Mouse (Mus musculus) CH12.LX (cell line): ENCODE measurements around the gene 4930404N11Rik. TPM values are rescaled to one million over a fixed set of nuclear protein-coding genes. Genes with fewer than 3 reads are reported as not detected.

Experiments
- DNase-seq: peaks from one replicate; pipeline ENCODE4 v3.0.0-alpha.2; 2013; ENCODE audit errors: extremely low read depth
- H3K27ac ChIP-seq: 2 replicates; pipeline ENCODE4 v1.5.1; 2012; ENCODE audit warnings: low read depth, mild to moderate bottlenecking, control low read depth, moderate library complexity; ENCODE audit not compliant: insufficient read depth
- H3K27me3 ChIP-seq: replicated peaks from 2 replicates; pipeline ENCODE3; 2012; ENCODE audit warnings: inconsistent platforms
- H3K36me3 ChIP-seq, 2 experiments: replicated peaks in 1 of 2; 2 replicates each; pipeline versions ENCODE3 to v1.6.1; 2012; ENCODE audit warnings: inconsistent platforms in 1 of 2, low read length in 1 of 2, mild to moderate bottlenecking in 1 of 2, mixed read lengths in 1 of 2, moderate library complexity in 1 of 2; ENCODE audit not compliant: control insufficient read depth in 1 of 2, insufficient read depth in 1 of 2
- H3K4me1 ChIP-seq, 2 experiments: 2 replicates each; pipeline ENCODE4 v1.6.1; 2012; ENCODE audit warnings: inconsistent platforms in 1 of 2, moderate library complexity in 1 of 2; ENCODE audit not compliant: insufficient read depth in 2 of 2, control insufficient read depth in 1 of 2
- H3K4me2 ChIP-seq: 2 replicates; pipeline ENCODE4 v1.6.1; 2012; ENCODE audit warnings: low read depth, mild to moderate bottlenecking, control low read depth; ENCODE audit not compliant: poor library complexity, insufficient read depth, severe bottlenecking
- H3K4me3 ChIP-seq, 3 experiments: fragments of 150-350 bp in 1 of 3; sonication (generic) in 1 of 3; replicated peaks in 1 of 3; 2 replicates each; pipeline versions ENCODE3 to v1.5.1; 2011 to 2012; ENCODE audit warnings: low read depth in 2 of 3, low read length in 2 of 3, mild to moderate bottlenecking in 2 of 3, moderate library complexity in 2 of 3, control low read depth in 1 of 3, improper control_type of control experiment in 1 of 3, inconsistent platforms in 1 of 3, mixed read lengths in 1 of 3; ENCODE audit not compliant: poor library complexity in 1 of 3
- H3K79me2 ChIP-seq: replicated peaks from 2 replicates; pipeline ENCODE4 v1.6.1; 2012; ENCODE audit warnings: mild to moderate bottlenecking, moderate library complexity; ENCODE audit not compliant: control insufficient read depth, poor library complexity, insufficient read depth, severe bottlenecking; ENCODE audit errors: extremely low read depth
- H3K9ac ChIP-seq: 2 replicates; pipeline ENCODE4 v1.6.1; 2012; ENCODE audit warnings: low read depth, mild to moderate bottlenecking, control low read depth, moderate library complexity; ENCODE audit not compliant: insufficient read depth
- H3K9me3 ChIP-seq: replicated peaks from 2 replicates; pipeline ENCODE3; 2012; ENCODE audit warnings: low read length, inconsistent platforms, mixed read lengths
- BHLHE40 ChIP-seq: IDR thresholded peaks from 2 replicates; pipeline ENCODE4 v1.6.1; 2011; ENCODE audit warnings: mild to moderate bottlenecking, low read depth, low read length, improper control_type of control experiment
- CHD1 ChIP-seq: IDR thresholded peaks from 2 replicates; pipeline ENCODE4 v1.6.1; 2012; ENCODE audit warnings: low read depth, low read length, improper control_type of control experiment, inconsistent platforms
- CHD2 ChIP-seq: IDR thresholded peaks from 2 replicates; pipeline ENCODE4 v1.6.1; 2011; ENCODE audit warnings: low read length, improper control_type of control experiment
- CTCF ChIP-seq, 2 experiments: IDR thresholded peaks in 1 of 2; conservative IDR thresholded peaks in 1 of 2; 2 replicates each; pipeline ENCODE4 v1.5.1; 2011 to 2012; ENCODE audit warnings: low read depth in 2 of 2, low read length in 2 of 2, improper control_type of control experiment in 1 of 2, inconsistent platforms in 1 of 2, mild to moderate bottlenecking in 1 of 2, moderate library complexity in 1 of 2
- E2F4 ChIP-seq: IDR thresholded peaks from 2 replicates; pipeline ENCODE4 v1.6.1; 2011; ENCODE audit warnings: low read depth, low read length, improper control_type of control experiment; ENCODE audit not compliant: insufficient replicate concordance
- ELF1 ChIP-seq: IDR thresholded peaks from 2 replicates; pipeline ENCODE4 v1.6.1; 2014; ENCODE audit warnings: low read depth, mild to moderate bottlenecking, inconsistent platforms, low read length, improper control_type of control experiment
- EP300 ChIP-seq: IDR thresholded peaks from 2 replicates; pipeline ENCODE4 v1.6.1; 2011; ENCODE audit warnings: low read length, improper control_type of control experiment
- ETS1 ChIP-seq: conservative IDR thresholded peaks from 2 replicates; pipeline ENCODE4 v1.6.1; 2012; ENCODE audit warnings: low read depth, mild to moderate bottlenecking, inconsistent platforms, low read length, improper control_type of control experiment, moderate library complexity
- GABPA ChIP-seq: IDR thresholded peaks from 2 replicates; pipeline ENCODE4 v1.6.1; 2012; ENCODE audit warnings: low read depth, low read length, improper control_type of control experiment, inconsistent platforms; ENCODE audit not compliant: insufficient replicate concordance
- HCFC1 ChIP-seq: IDR thresholded peaks from 2 replicates; pipeline ENCODE4 v1.6.1; 2012; ENCODE audit warnings: low read depth, mild to moderate bottlenecking, inconsistent platforms, low read length, improper control_type of control experiment
- IRF4 ChIP-seq: IDR thresholded peaks from 2 replicates; pipeline ENCODE4 v1.6.1; 2014; ENCODE audit warnings: low read depth, mild to moderate bottlenecking, inconsistent platforms, low read length, improper control_type of control experiment
- JUN ChIP-seq: IDR thresholded peaks from 2 replicates; pipeline ENCODE4 v1.6.1; 2011; ENCODE audit warnings: low read depth, mild to moderate bottlenecking, low read length, improper control_type of control experiment, moderate library complexity; ENCODE audit not compliant: insufficient read depth
- JUND ChIP-seq: conservative IDR thresholded peaks from 2 replicates; pipeline ENCODE4 v1.6.1; 2011; ENCODE audit warnings: low read depth, low read length, improper control_type of control experiment
- KAT2A ChIP-seq: IDR thresholded peaks from 2 replicates; pipeline ENCODE4 v1.6.1; 2012; ENCODE audit warnings: low read length, improper control_type of control experiment, inconsistent platforms; ENCODE audit not compliant: insufficient replicate concordance
- MAFK ChIP-seq: IDR thresholded peaks from 2 replicates; pipeline ENCODE4 v1.6.1; 2011; ENCODE audit warnings: low read length, improper control_type of control experiment; ENCODE audit not compliant: insufficient replicate concordance
- MAX ChIP-seq: IDR thresholded peaks from 2 replicates; pipeline ENCODE4 v1.6.1; 2011; ENCODE audit warnings: low read length, improper control_type of control experiment
- MAZ ChIP-seq: IDR thresholded peaks from 2 replicates; pipeline ENCODE4 v1.6.1; 2012; ENCODE audit warnings: low read depth, mild to moderate bottlenecking, inconsistent platforms, low read length, improper control_type of control experiment, moderate library complexity
- MEF2A ChIP-seq: IDR thresholded peaks from 2 replicates; pipeline ENCODE4 v1.6.1; 2014; ENCODE audit warnings: low read depth, mild to moderate bottlenecking, inconsistent platforms, low read length, improper control_type of control experiment, borderline replicate concordance
- MXI1 ChIP-seq: IDR thresholded peaks from 2 replicates; pipeline ENCODE4 v1.6.1; 2011; ENCODE audit warnings: mild to moderate bottlenecking, low read depth, low read length, improper control_type of control experiment
- MYC ChIP-seq: IDR thresholded peaks from 2 replicates; pipeline ENCODE4 v1.6.1; 2011; ENCODE audit warnings: low read depth, mild to moderate bottlenecking, improper control_type of control experiment, low read length
- NELFE ChIP-seq: IDR thresholded peaks from 2 replicates; pipeline ENCODE4 v1.6.1; 2011; ENCODE audit warnings: low read depth, low read length, improper control_type of control experiment
- NRF1 ChIP-seq: IDR thresholded peaks from 2 replicates; pipeline ENCODE4 v1.6.1; 2014; ENCODE audit warnings: low read depth, mild to moderate bottlenecking, inconsistent platforms, low read length, improper control_type of control experiment, moderate library complexity
- PAX5 ChIP-seq: IDR thresholded peaks from 2 replicates; pipeline ENCODE4 v1.6.1; 2012; ENCODE audit warnings: low read length, inconsistent platforms, mixed read lengths
- POLR2A ChIP-seq: IDR thresholded peaks from 2 replicates; pipeline ENCODE4 v1.6.1; 2011; ENCODE audit warnings: low read depth, mild to moderate bottlenecking, improper control_type of control experiment, low read length
- POLR2AphosphoS2 ChIP-seq: IDR thresholded peaks from 2 replicates; pipeline ENCODE4 v1.6.1; 2011; ENCODE audit warnings: low read depth, low read length, improper control_type of control experiment
- RAD21 ChIP-seq: IDR thresholded peaks from 2 replicates; pipeline ENCODE4 v1.6.1; 2011; ENCODE audit warnings: low read depth, mild to moderate bottlenecking, low read length, improper control_type of control experiment, moderate library complexity
- RCOR1 ChIP-seq: conservative IDR thresholded peaks from 2 replicates; pipeline ENCODE4 v1.6.1; 2012; ENCODE audit warnings: low read depth, mild to moderate bottlenecking, inconsistent platforms, low read length, improper control_type of control experiment
- SIN3A ChIP-seq: IDR thresholded peaks from 2 replicates; pipeline ENCODE4 v1.6.1; 2012; ENCODE audit warnings: low read length, improper control_type of control experiment, inconsistent platforms
- SMC3 ChIP-seq: IDR thresholded peaks from 2 replicates; pipeline ENCODE4 v1.6.1; 2011; ENCODE audit warnings: low read depth, low read length, improper control_type of control experiment
- TBP ChIP-seq: conservative IDR thresholded peaks from 2 replicates; pipeline ENCODE4 v1.6.1; 2011; ENCODE audit warnings: low read depth, low read length, improper control_type of control experiment
- TCF12 ChIP-seq: IDR thresholded peaks from 2 replicates; pipeline ENCODE4 v1.6.1; 2014; ENCODE audit warnings: low read depth, mild to moderate bottlenecking, inconsistent platforms, low read length, improper control_type of control experiment
- UBTF ChIP-seq: IDR thresholded peaks from 2 replicates; pipeline ENCODE4 v1.6.1; 2012; ENCODE audit warnings: low read depth, mild to moderate bottlenecking, inconsistent platforms, low read length, improper control_type of control experiment, moderate library complexity
- USF1 ChIP-seq: IDR thresholded peaks from 2 replicates; pipeline ENCODE4 v1.6.1; 2014; ENCODE audit warnings: low read depth, mild to moderate bottlenecking, inconsistent platforms, low read length, improper control_type of control experiment
- USF2 ChIP-seq: conservative IDR thresholded peaks from 2 replicates; pipeline ENCODE4 v1.6.1; 2011; ENCODE audit warnings: low read depth, low read length, improper control_type of control experiment
- ZC3H11A ChIP-seq: IDR thresholded peaks from 2 replicates; pipeline ENCODE4 v1.6.1; 2012; ENCODE audit warnings: low read depth, mild to moderate bottlenecking, inconsistent platforms, low read length, improper control_type of control experiment
- ZKSCAN1 ChIP-seq: IDR thresholded peaks from 2 replicates; pipeline ENCODE4 v1.6.1; 2012; ENCODE audit warnings: low read depth, inconsistent platforms, low read length, improper control_type of control experiment, borderline replicate concordance
- ZMIZ1 ChIP-seq: IDR thresholded peaks from 2 replicates; pipeline ENCODE4 v1.6.1; 2012; ENCODE audit warnings: low read depth, mild to moderate bottlenecking, inconsistent platforms, low read length, improper control_type of control experiment
- ZNF384 ChIP-seq: IDR thresholded peaks from 2 replicates; pipeline ENCODE4 v1.6.1; 2012; ENCODE audit warnings: low read depth, low read length, improper control_type of control experiment, inconsistent platforms
- dilution Hi-C: fragments of 300-500 bp; cut with MboI; formaldehyde crosslinking; loops from 2 replicates; pipeline ENCODE4 v1.14.3; 2020; ENCODE audit warnings: low sequenced_read_pairs; ENCODE audit not compliant: extremely low pct_unique_long_range_greater_than_20kb, extremely low pct_ligation_motif_present
- in situ Hi-C: fragments of 300-500 bp; cut with MboI; formaldehyde crosslinking; loops from 3 replicates; pipeline ENCODE4 v1.14.3; 2019; ENCODE audit warnings: low sequenced_read_pairs, low pct_ligation_motif_present, low pct_unique_long_range_greater_than_20kb, mixed read lengths
- polyA plus RNA-seq: library from polyadenylated mRNA; unstranded; fragments of >175 nt; gene quantifications from 2 replicates; pipeline ENCODE4 v1.2.1, GENCODE M21; 2012; ENCODE audit warnings: low read depth; ENCODE audit not compliant: insufficient read length
- total RNA-seq, 2 experiments: library from RNA; depleted of rRNA; stranded (reverse); fragments of 300-350 nt in 1 of 2; fragments of >200 nt in 1 of 2; gene quantifications; 2 replicates each; pipeline ENCODE4 v1.2.3; 2012 to 2014

The 4930404N11Rik gene
- total and polyA plus RNA-seq, 3 experiments: 0.23 to 5.2 (median 2.7) TPM

DNA sequence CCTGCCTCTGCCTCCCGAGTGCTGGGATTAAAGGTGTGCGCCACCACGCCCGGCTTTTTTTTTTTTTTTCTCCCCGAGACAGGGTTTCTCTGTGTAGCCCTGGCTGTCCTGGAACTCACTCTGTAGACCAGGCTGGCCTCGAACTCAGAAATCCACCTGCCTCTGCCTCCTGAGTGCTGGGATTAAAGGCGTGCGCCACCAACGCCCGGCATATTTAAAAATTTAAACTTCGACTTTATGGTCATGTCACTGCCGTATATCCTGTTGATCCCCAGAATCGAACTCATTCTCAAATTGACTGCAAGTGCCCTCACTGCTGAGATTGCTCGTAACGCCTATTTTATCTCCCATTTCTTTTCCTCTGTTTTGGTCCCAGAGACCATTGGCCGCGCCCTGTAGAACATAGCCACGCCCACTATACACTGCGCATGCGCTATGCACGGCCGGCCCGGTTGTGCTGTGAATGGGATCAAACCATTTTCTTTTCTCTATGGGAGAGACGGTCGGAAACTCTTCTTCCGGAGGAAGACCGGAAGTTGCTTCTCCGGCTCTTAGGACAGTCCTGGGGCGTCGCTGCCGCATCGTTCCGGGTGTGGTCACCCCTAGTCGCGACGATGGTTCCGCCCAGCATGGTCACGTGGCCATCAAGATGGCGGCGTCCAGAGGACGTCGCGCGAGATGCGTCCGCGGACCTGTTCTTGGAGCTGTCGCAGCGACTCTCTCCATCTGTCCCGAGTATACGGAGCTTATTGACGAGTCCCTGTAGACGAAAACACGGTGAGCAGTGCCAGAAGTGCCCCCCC is 18.4 kb upstream of the 4930404N11Rik start, which contains the start of the genes Dohh and Gm48551:
Dohh (plus strand) TSS at position 627 of the 803 bp plus-strand sequence.
Gm48551 (plus strand) TSS at position 665 of the 803 bp plus-strand sequence.
- dilution Hi-C loops: no loop called here
- H3K4me1 ChIP-seq: peaks cover 6 to 23% of the 10 kb centered on the region in 2 experiments
- H3K9ac ChIP-seq: peak within 1 kb of the TSS; percentile 84
- in situ Hi-C loops: loop anchor here (5.0 kb wide), 1 partner anchor 148 kb away; no protein-coding TSS in a partner anchor
- TF ChIP-seq ZNF384 (no peak), CTCF (conservative IDR thresholded peaks at IDR 0.05 in 1 of 2, IDR thresholded peaks at IDR 0.05 in 1 of 2; ENCODE audit: low read depth in 2 of 2, low read length in 2 of 2) (no peak), USF2 (peak; percentile 95), JUND (no peak), RAD21 (no peak), POLR2AphosphoS2 (peak; percentile 74; the same call in 1 of the 2 replicates), ZMIZ1 (peak; percentile 81), HCFC1 (peak; percentile 89), KAT2A (peak; percentile 75; the same call in 1 of the 2 replicates), GABPA (no peak; the same call in 1 of the 2 replicates), MYC (peak; percentile 87), TBP (peak; percentile 94), ELF1 (peak; percentile 95), USF1 (peak; percentile 98), SIN3A (peak; percentile 95), CHD2 (peak; percentile 95), SMC3 (no peak), ZC3H11A (no peak), ETS1 (no peak), MEF2A (peak; percentile 34; the same call in 1 of the 2 replicates), MAX (peak; percentile 98), PAX5 (no peak), CHD1 (peak; percentile 99), TCF12 (peak; percentile 96), BHLHE40 (peak; percentile 68; the same call in 1 of the 2 replicates), UBTF (no peak), EP300 (no peak), NRF1 (peak; percentile 100), JUN (no peak), E2F4 (no peak), IRF4 (0 out of 2 replicates have a peak, but pooled peaks have one; percentile 52), ZKSCAN1 (no peak), MXI1 (peak; percentile 90), MAFK (no peak), MAZ (no peak), RCOR1 (no peak), NELFE (peak; percentile 92), POLR2A (peak; percentile 98)
- H3K9me3 ChIP-seq: no peaks in the 10 kb centered on the region
- peak within 1 kb of the TSS; percentile 49; the same call in 1 of the 2 replicates for H3K27ac ChIP-seq
- peaks cover 19% of the 10 kb centered on the region for H3K79me2 ChIP-seq
- peak within 1 kb of the TSS; percentile 82 to 96 (median 87) for H3K4me3 ChIP-seq
- peak; percentile 99 for DNase-seq
- H3K27me3 ChIP-seq: no peaks in the 10 kb centered on the region
- peaks cover 33 to 35% of the 10 kb centered on the region in 2 experiments for H3K36me3 ChIP-seq
- H3K4me2 ChIP-seq: peak within 1 kb of the TSS; percentile 64
